Mouse (Mus musculus): ENCODE data around the gene Tbc1d17.

Gene Tbc1d17

GRCm38 (mm10) chr7:44852259-44853027, 3.6 kb upstream of the Tbc1d17 start:
- no peak for DNase-seq

- no peak for DNase-seq
Observed at GRCm38 (mm10) chr7:44851625-44852234, 2.9 kb upstream of the Tbc1d17 start.

GRCm38 (mm10) chr7:44850789-44851624, 2.1 kb upstream of the Tbc1d17 start:
- DNase-seq = no peak

GRCm38 (mm10) chr7:44850146-44850545, 1.3 kb upstream of the Tbc1d17 start:
- DNase-seq = no peak

- peak; percentile 93 for DNase-seq
Observed at GRCm38 (mm10) chr7:44849416-44850111, 685 bp upstream of the Tbc1d17 start.

GRCm38 (mm10) chr7:44847772-44848171, 1.1 kb downstream of the Tbc1d17 start:
- DNase-seq = peak; percentile 44

GRCm38 (mm10) chr7:44846804-44847203, 2.1 kb downstream of the Tbc1d17 start:
- DNase-seq = no peak

GRCm38 (mm10) chr7:44845006-44845405, 3.9 kb downstream of the Tbc1d17 start:
- no peak for DNase-seq

- DNase-seq = no peak
Observed at GRCm38 (mm10) chr7:44841825-44842463, 6.9 kb downstream of the Tbc1d17 start.

- DNase-seq = no peak
Observed at GRCm38 (mm10) chr7:44840426-44840825, 8.5 kb downstream of the Tbc1d17 start.

GRCm38 (mm10) chr7:44839491-44840191, 9.2 kb downstream of the Tbc1d17 start:
- no peak for DNase-seq

- no peak for DNase-seq
Observed at GRCm38 (mm10) chr7:44839171-44839490, 9.7 kb downstream of the Tbc1d17 start.

- DNase-seq = no peak
Observed at GRCm38 (mm10) chr7:44838073-44838472, 10.8 kb downstream of the Tbc1d17 start.

GRCm38 (mm10) chr7:44836423-44837053, 12.3 kb downstream of the Tbc1d17 start:
- DNase-seq = no peak

GRCm38 (mm10) chr7:44836016-44836404, 12.9 kb downstream of the Tbc1d17 start:
- DNase-seq = no peak

- no peak for DNase-seq
Observed at GRCm38 (mm10) chr7:44835373-44836015, 13.4 kb downstream of the Tbc1d17 start.

- DNase-seq = no peak
Observed at GRCm38 (mm10) chr7:44832763-44833162, 16.1 kb downstream of the Tbc1d17 start.

- no peak for DNase-seq
Observed at GRCm38 (mm10) chr7:44828706-44829105, 20.2 kb downstream of the Tbc1d17 start.

GRCm38 (mm10) chr7:44826771-44827170, 22.1 kb downstream of the Tbc1d17 start:
- no peak for DNase-seq

GRCm38 (mm10) chr7:44824872-44825271, 24.0 kb downstream of the Tbc1d17 start:
- DNase-seq = peak; percentile 47

GRCm38 (mm10) chr7:44823409-44823808, 25.5 kb downstream of the Tbc1d17 start:
- no peak for DNase-seq
